Mouse (Mus musculus): ENCODE measurements at regions not wholly inside any gene's neighbourhood (a gene's known extent, or its start where the extent isn't known, plus 50 kb on each side); places are given as distances from the start of the nearest gene placed in this dataset.

GRCm38 (mm10) chrX:57711914-57712313 is 208.4 kb upstream of the Gpr101 start:
- Histone ChIP-seq H3K27me3 (ENCODE audit: insufficient read depth, low read length) (no peaks in the 10 kb centered on the region; the same call in 1 of the 2 replicates), H3K4me3 (ENCODE audit: low read depth, low read length) (no peak overlapping the region), H3K27ac (ENCODE audit: low read depth) (no peak overlapping the region), H3K9ac (replicated peaks) (no peak overlapping the region), H3K9me3 (ENCODE audit: low read length) (no peaks in the 10 kb centered on the region), H3K4me2 (ENCODE audit: low read depth, low read length) (no peak overlapping the region), H3K4me1 (ENCODE audit: insufficient read depth) (no peaks in the 10 kb centered on the region), H3K36me3 (replicated peaks; ENCODE audit: insufficient read depth, low read length) (no peaks in the 10 kb centered on the region)
- TF ChIP-seq EP300 (IDR thresholded peaks at IDR 0.05; ENCODE audit: low read depth) (no peak), CTCF (IDR thresholded peaks at IDR 0.05; ENCODE audit: low read depth) (no peak)
- DNase-seq (no peak), ATAC-seq (no peak)
- 65% methylated on average over 6 of the region's 6 CpGs for WGBS (ENCODE audit: insufficient replicate concordance)

DNA sequence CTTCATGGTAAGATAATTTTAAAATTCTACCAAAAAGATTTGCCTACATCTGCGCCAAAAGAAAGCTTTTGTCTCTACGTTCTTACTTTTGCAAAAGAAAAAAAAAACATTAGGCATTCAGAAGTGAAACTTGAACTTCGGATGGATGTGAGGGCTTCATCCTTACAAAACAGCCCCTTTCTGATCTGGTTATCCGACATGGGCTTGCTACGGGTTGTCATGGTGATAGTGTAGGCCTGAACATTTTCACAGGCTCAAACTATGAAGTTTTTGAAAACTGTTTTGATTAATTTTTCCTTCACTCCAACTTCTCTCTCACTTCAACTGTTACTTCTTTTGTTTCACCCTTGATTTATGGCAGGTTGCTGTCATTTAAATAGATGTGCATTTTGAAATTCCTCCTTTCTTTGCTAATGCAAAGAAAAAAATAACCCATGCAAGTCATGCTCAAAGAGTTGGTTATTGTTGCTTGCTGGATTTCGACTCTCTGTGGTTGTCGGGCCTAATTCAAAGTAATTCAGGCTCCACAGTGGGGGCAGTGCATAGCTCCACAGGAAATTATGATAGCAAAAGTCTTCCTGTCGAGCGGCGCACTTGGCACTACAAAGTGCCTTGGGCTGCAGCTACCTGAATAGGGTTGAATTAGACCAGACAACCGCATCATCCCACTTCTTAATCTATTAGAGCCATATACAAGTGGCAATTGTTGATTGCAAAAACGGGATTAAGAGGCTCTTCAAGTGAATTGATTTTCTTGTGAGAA is 205.7 kb upstream of the Gpr101 start:
- ATAC-seq = no peak
- Histone ChIP-seq H3K27ac (ENCODE audit: low read depth) (no peak overlapping the region), H3K4me1 (ENCODE audit: insufficient read depth) (no peaks in the 10 kb centered on the region), H3K4me2 (ENCODE audit: low read depth, low read length) (no peak overlapping the region), H3K27me3 (ENCODE audit: insufficient read depth, low read length) (no peaks in the 10 kb centered on the region; the same call in 1 of the 2 replicates), H3K36me3 (replicated peaks; ENCODE audit: insufficient read depth, low read length) (no peaks in the 10 kb centered on the region), H3K4me3 (ENCODE audit: low read depth, low read length) (no peak overlapping the region), H3K9me3 (ENCODE audit: low read length) (no peaks in the 10 kb centered on the region), H3K9ac (replicated peaks) (no peak overlapping the region)
- no peak for DNase-seq
- WGBS (ENCODE audit: insufficient replicate concordance) = 60% methylated on average over 12 of the region's 12 CpGs
- TF ChIP-seq CTCF (IDR thresholded peaks at IDR 0.05; ENCODE audit: low read depth) = no peak
- no peak for TF ChIP-seq EP300 (IDR thresholded peaks at IDR 0.05; ENCODE audit: low read depth)

- no peak for TF ChIP-seq CTCF (IDR thresholded peaks at IDR 0.05; ENCODE audit: low read depth)
- Histone ChIP-seq H3K4me3 (ENCODE audit: low read depth, low read length) (no peak overlapping the region), H3K36me3 (replicated peaks; ENCODE audit: insufficient read depth, low read length) (no peaks in the 10 kb centered on the region), H3K4me2 (ENCODE audit: low read depth, low read length) (no peak overlapping the region), H3K9ac (replicated peaks) (no peak overlapping the region), H3K9me3 (ENCODE audit: low read length) (no peaks in the 10 kb centered on the region), H3K27me3 (ENCODE audit: insufficient read depth, low read length) (no peaks in the 10 kb centered on the region; the same call in 1 of the 2 replicates), H3K27ac (ENCODE audit: low read depth) (no peak overlapping the region), H3K4me1 (ENCODE audit: insufficient read depth) (no peaks in the 10 kb centered on the region)
- ATAC-seq (no peak), DNase-seq (no peak)
- 72% methylated on average over 6 of the region's 6 CpGs for WGBS (ENCODE audit: insufficient replicate concordance)
Observed at GRCm38 (mm10) chrX:57708501-57708900, 204.9 kb upstream of the Gpr101 start.

GRCm38 (mm10) chrX:57707932-57708331 is 204.4 kb upstream of the Gpr101 start:
- Histone ChIP-seq H3K4me2 (ENCODE audit: low read depth, low read length) (no peak overlapping the region), H3K4me3 (ENCODE audit: low read depth, low read length) (no peak overlapping the region), H3K27me3 (ENCODE audit: insufficient read depth, low read length) (no peaks in the 10 kb centered on the region; the same call in 1 of the 2 replicates), H3K27ac (ENCODE audit: low read depth) (no peak overlapping the region), H3K36me3 (replicated peaks; ENCODE audit: insufficient read depth, low read length) (no peaks in the 10 kb centered on the region), H3K9ac (replicated peaks) (no peak overlapping the region), H3K4me1 (ENCODE audit: insufficient read depth) (no peaks in the 10 kb centered on the region), H3K9me3 (ENCODE audit: low read length) (no peaks in the 10 kb centered on the region)
- DNase-seq (no peak), ATAC-seq (no peak)
- TF ChIP-seq CTCF (IDR thresholded peaks at IDR 0.05; ENCODE audit: low read depth) = no peak
- 45% methylated on average over 7 of the region's 7 CpGs for WGBS (ENCODE audit: insufficient replicate concordance)

DNA sequence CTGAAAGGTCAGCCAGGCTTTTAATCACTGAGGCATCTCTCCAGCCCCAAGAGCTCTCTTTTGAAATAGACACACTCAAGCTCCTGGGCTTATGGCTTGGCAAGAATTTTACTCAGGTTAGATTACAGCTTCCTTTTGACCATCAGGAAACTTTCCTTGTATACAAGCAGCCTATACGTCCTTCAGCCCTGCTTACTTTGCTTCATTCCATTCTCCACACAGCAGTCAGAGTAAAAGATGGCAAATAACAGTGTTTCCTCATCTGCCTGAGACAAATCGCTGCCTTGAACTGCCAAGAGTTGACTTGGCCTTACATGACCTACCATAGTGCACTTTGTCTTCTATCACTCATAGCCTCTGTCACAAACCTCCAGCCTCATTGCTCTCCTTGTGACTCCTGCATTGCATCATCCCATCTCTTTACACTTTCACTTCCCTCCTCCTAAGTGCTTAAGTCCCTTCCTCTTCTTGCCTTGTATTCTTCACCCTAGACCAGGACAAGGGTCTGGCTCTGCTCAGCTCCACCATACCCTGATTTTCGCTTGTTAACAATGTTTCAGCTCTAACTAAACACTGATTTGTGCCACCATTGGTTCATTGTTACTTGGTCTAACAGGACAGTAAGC is 203.2 kb upstream of the Gpr101 start:
- H3K36me3 ChIP-seq (replicated peaks; ENCODE audit: insufficient read depth, low read length) = no peaks in the 10 kb centered on the region
- TF ChIP-seq CTCF (IDR thresholded peaks at IDR 0.05; ENCODE audit: low read depth) = no peak
- TF ChIP-seq EP300 (IDR thresholded peaks at IDR 0.05; ENCODE audit: low read depth) = no peak
- H3K9ac ChIP-seq (replicated peaks) = no peak overlapping the region
- ATAC-seq (no peak), DNase-seq (no peak)
- WGBS (ENCODE audit: insufficient replicate concordance) = 58% methylated on average over 3 of the region's 3 CpGs
- H3K4me1 ChIP-seq (ENCODE audit: insufficient read depth) = no peaks in the 10 kb centered on the region
- H3K4me2 ChIP-seq (ENCODE audit: low read depth, low read length) = no peak overlapping the region
- H3K4me3 ChIP-seq (ENCODE audit: low read depth, low read length) = no peak overlapping the region
- H3K27me3 ChIP-seq (ENCODE audit: insufficient read depth, low read length) = no peaks in the 10 kb centered on the region; the same call in 1 of the 2 replicates
- no peak overlapping the region for H3K27ac ChIP-seq (ENCODE audit: low read depth)
- no peaks in the 10 kb centered on the region for H3K9me3 ChIP-seq (ENCODE audit: low read length)

- Histone ChIP-seq H3K9ac (replicated peaks) (no peak overlapping the region), H3K4me1 (ENCODE audit: insufficient read depth) (no peaks in the 10 kb centered on the region), H3K36me3 (replicated peaks; ENCODE audit: insufficient read depth, low read length) (no peaks in the 10 kb centered on the region), H3K27me3 (ENCODE audit: insufficient read depth, low read length) (no peaks in the 10 kb centered on the region), H3K4me2 (ENCODE audit: low read depth, low read length) (no peak overlapping the region), H3K27ac (ENCODE audit: low read depth) (no peak overlapping the region), H3K9me3 (ENCODE audit: low read length) (no peaks in the 10 kb centered on the region), H3K4me3 (ENCODE audit: low read depth, low read length) (no peak overlapping the region)
- no peak for DNase-seq
- 29% methylated on average over 1 of the region's 1 CpGs for WGBS (ENCODE audit: insufficient replicate concordance)
- no peak for TF ChIP-seq EP300 (IDR thresholded peaks at IDR 0.05; ENCODE audit: low read depth)
- TF ChIP-seq CTCF (IDR thresholded peaks at IDR 0.05; ENCODE audit: low read depth) = no peak
- no peak for ATAC-seq
Observed at GRCm38 (mm10) chrX:57692506-57692905, 188.9 kb upstream of the Gpr101 start.

Data from liver, postnatal 0 days (tissue).